Mouse (Mus musculus) kidney, postnatal 4 days (tissue): ENCODE data around the gene Anapc7.

ENCODE experiments used
- DNase-seq, 2 experiments: peaks; one replicate each; pipeline ENCODE4 v3.0.0; 2021; ENCODE audit warnings: mixed read lengths in 2 of 2

Anapc7 gene

GRCm38 (mm10) chr5:122421271-122422068 lies at the start of gene Anapc7:
TSS of gene Anapc7 (plus strand) at chr5:122421693.
- no peak for DNase-seq

GRCm38 (mm10) chr5:122372192-122372769 lies 49.2 kb upstream of the Anapc7 start, which contains the start of gene Fam216a:
TSS of gene Fam216a (minus strand) at chr5:122372364.
- peak; percentile 99 to 100 for DNase-seq

- no peak for DNase-seq
Measured at GRCm38 (mm10) chr5:122372878-122373277, 48.6 kb upstream of the Anapc7 start.

GRCm38 (mm10) chr5:122377101-122377833 lies 44.2 kb upstream of the Anapc7 start:
- DNase-seq: no peak

- no peak for DNase-seq
Measured at GRCm38 (mm10) chr5:122378171-122378570, 43.3 kb upstream of the Anapc7 start.

GRCm38 (mm10) chr5:122379374-122380155 lies 41.9 kb upstream of the Anapc7 start:
- DNase-seq: peak; percentile 83 to 87

GRCm38 (mm10) chr5:122390006-122390405 lies 31.5 kb upstream of the Anapc7 start:
- no peak for DNase-seq

- no peak for DNase-seq
Measured at GRCm38 (mm10) chr5:122390671-122391070, 30.8 kb upstream of the Anapc7 start.

GRCm38 (mm10) chr5:122391178-122391785 lies 30.2 kb upstream of the Anapc7 start:
- no peak for DNase-seq

- peak; percentile 95 for DNase-seq
Measured at GRCm38 (mm10) chr5:122391786-122392180, 29.7 kb upstream of the Anapc7 start, which contains the start of gene Arpc3. TSS of gene Arpc3 (plus strand) at chr5:122391878.

- DNase-seq: peak; percentile 28 to 56
Measured at GRCm38 (mm10) chr5:122392227-122393004, 29.1 kb upstream of the Anapc7 start.

- DNase-seq: peak; percentile 90 to 91
Measured at GRCm38 (mm10) chr5:122393887-122394286, 27.6 kb upstream of the Anapc7 start.

- peak; percentile 42 to 73 for DNase-seq
Measured at GRCm38 (mm10) chr5:122396791-122397190, 24.7 kb upstream of the Anapc7 start.

- no peak for DNase-seq
Measured at GRCm38 (mm10) chr5:122397495-122397894, 24.0 kb upstream of the Anapc7 start.

GRCm38 (mm10) chr5:122399871-122400270 lies 21.6 kb upstream of the Anapc7 start:
- DNase-seq: no peak

- peak; percentile 69 to 77 for DNase-seq
Measured at GRCm38 (mm10) chr5:122400628-122401302, 20.7 kb upstream of the Anapc7 start.

GRCm38 (mm10) chr5:122401303-122401640 lies 20.2 kb upstream of the Anapc7 start:
- peak; percentile 83 to 84 for DNase-seq

- DNase-seq: no peak
Measured at GRCm38 (mm10) chr5:122402160-122402559, 19.3 kb upstream of the Anapc7 start.

- no peak for DNase-seq
Measured at GRCm38 (mm10) chr5:122402772-122403171, 18.7 kb upstream of the Anapc7 start.

- DNase-seq: no peak
Measured at GRCm38 (mm10) chr5:122403362-122403761, 18.1 kb upstream of the Anapc7 start.

GRCm38 (mm10) chr5:122405537-122405936 lies 16.0 kb upstream of the Anapc7 start:
- DNase-seq: no peak
